Mouse (Mus musculus): ENCODE measurements at regions not wholly inside any gene's neighbourhood (a gene's known extent, or its start where the extent isn't known, plus 50 kb on each side); places are given as distances from the start of the nearest gene placed in this dataset.

- TF ChIP-seq POLR2A (IDR thresholded peaks at IDR 0.05; ENCODE audit: low read depth, low read length) (no peak), CTCF (IDR thresholded peaks at IDR 0.05; ENCODE audit: extremely low read depth, insufficient read depth, insufficient read length, insufficient replicate concordance) (no peak)
These were observed 191.5 kb upstream of the 4930535I16Rik start for GRCm38 (mm10) chr4:124109371-124109770.

Data from spleen, adult 2 months (tissue).